ENCODE assay signal across 21 mouse cellular contexts in genomic region chr2:142539980-142540379, GRCm38 (mm10).
A peak's percentile ranks its signal among the peaks of the same experiment; 100 is the strongest.
DNase-seq lines count a peak whose midpoint lies in the region; ATAC-seq and TF ChIP-seq lines count a peak whose summit lies in the region.
"Had no signal": no experiment of that assay in that cellular context is flagged by ENCODE, and none has a peak within 500 bp of the region (broad histone marks: within the 10 kb centered on the region; RNA-seq: fewer than 3 reads in every experiment).

No protein-coding gene starts in this region.

- ATAC-seq in lung, embryonic 14.5 days (ENCODE audit: insufficient read depth): peak; percentile 75; the same call in 1 of the 2 replicates
- ATAC-seq in lung, embryonic 15.5 days (ENCODE audit: borderline replicate concordance, extremely low read depth, low FRiP score, low TSS enrichment): peak; percentile 48; the same call in 1 of the 2 replicates
- peak; percentile 78 for ATAC-seq in lung, embryonic 16.5 days (ENCODE audit: low read depth)
- ATAC-seq: activated CD4-positive, CD25-positive, alpha-beta regulatory T cell, adult 4 months; CD4-positive, CD25-positive, alpha-beta regulatory T cell, adult 4 months; Patski had no signal

- H3K27me3 ChIP-seq in lung, embryonic 14.5 days (ENCODE audit: insufficient read depth, low read length): no peaks in the 10 kb centered on the region
- H3K27me3 ChIP-seq in lung, embryonic 15.5 days: no peaks in the 10 kb centered on the region
- no peaks in the 10 kb centered on the region for H3K27me3 ChIP-seq in lung, embryonic 16.5 days (ENCODE audit: control insufficient read depth, insufficient read depth, low read depth, low read length)
- H3K27me3 ChIP-seq: CH12.LX, Patski had no signal

- peak; percentile 34 for DNase-seq in lung, embryonic 14.5 days
- DNase-seq in lung, postnatal 10 days: no peak
- no peak for DNase-seq in lung, postnatal 14 days
- no peak for DNase-seq in lung, adult 18-20 months
- DNase-seq: adrenal gland, adult 2 months; adrenal gland, adult 8-10 months; adrenal gland, postnatal 10 days; adrenal gland, postnatal 14 days; adrenal gland, postnatal 25 days; adrenal gland, postnatal 36 days; B cell, adult 2 months; cerebellum, adult 11 months; cerebellum, adult 11-12 months; cerebellum, adult 18-20 months had no signal

- no peak overlapping the region for H3K9ac ChIP-seq in lung, embryonic 14.5 days
- no peak overlapping the region for H3K9ac ChIP-seq in lung, embryonic 15.5 days
- no peak overlapping the region for H3K9ac ChIP-seq in lung, embryonic 16.5 days (ENCODE audit: low read length)

- H3K4me2 ChIP-seq in lung, embryonic 14.5 days: no peak overlapping the region
- no peak overlapping the region for H3K4me2 ChIP-seq in lung, embryonic 15.5 days
- H3K4me2 ChIP-seq in lung, embryonic 16.5 days (ENCODE audit: low read depth, low read length): no peak overlapping the region

- no peak overlapping the region for H3K4me3 ChIP-seq in lung, embryonic 14.5 days (ENCODE audit: low read depth, low read length)
- no peak overlapping the region for H3K4me3 ChIP-seq in lung, embryonic 15.5 days
- no peak overlapping the region for H3K4me3 ChIP-seq in lung, embryonic 16.5 days (ENCODE audit: low read length)

- no peak for TF ChIP-seq CTCF in lung, embryonic 14.5 days (IDR thresholded peaks at IDR 0.05; ENCODE audit: low read depth)

- WGBS in lung, embryonic 14.5 days: 37% methylated on average over 1 of the region's 1 CpGs
- WGBS in lung, embryonic 15.5 days: 37% methylated on average over 1 of the region's 1 CpGs
- WGBS in lung, embryonic 16.5 days: 29% methylated on average over 1 of the region's 1 CpGs

- no peaks in the 10 kb centered on the region for H3K36me3 ChIP-seq in lung, embryonic 14.5 days (ENCODE audit: insufficient read depth)
- no peaks in the 10 kb centered on the region for H3K36me3 ChIP-seq in lung, embryonic 15.5 days
- no peaks in the 10 kb centered on the region for H3K36me3 ChIP-seq in lung, embryonic 16.5 days (ENCODE audit: control insufficient read depth, insufficient read depth, low read length)
- H3K36me3 ChIP-seq: G1E had no signal

- H3K4me1 ChIP-seq in lung, embryonic 14.5 days (ENCODE audit: insufficient read depth): no peaks in the 10 kb centered on the region
- no peaks in the 10 kb centered on the region for H3K4me1 ChIP-seq in lung, embryonic 15.5 days
- no peaks in the 10 kb centered on the region for H3K4me1 ChIP-seq in lung, embryonic 16.5 days (replicated peaks; ENCODE audit: control insufficient read depth, insufficient read depth, low read length)

- H3K27ac ChIP-seq in lung, embryonic 14.5 days (ENCODE audit: low read depth): no peak overlapping the region
- no peak overlapping the region for H3K27ac ChIP-seq in lung, embryonic 15.5 days
- H3K27ac ChIP-seq in lung, embryonic 16.5 days (ENCODE audit: low read length): no peak overlapping the region

- H3K9me3 ChIP-seq in lung, embryonic 14.5 days (ENCODE audit: low read depth, low read length): no peaks in the 10 kb centered on the region
- no peaks in the 10 kb centered on the region for H3K9me3 ChIP-seq in lung, embryonic 15.5 days
- no peaks in the 10 kb centered on the region for H3K9me3 ChIP-seq in lung, embryonic 16.5 days (ENCODE audit: control insufficient read depth, low read length)
